Mouse (Mus musculus) thymus, postnatal 4 days (tissue): Measurements from ENCODE around the gene Evx1.
"Not testable (repeated sequence)": the region's sequence is repeated elsewhere in the genome, so short reads cannot be mapped to it uniquely, and the experiment has no call there.

ENCODE experiments used
- DNase-seq: peaks from one replicate; pipeline ENCODE4 v3.0.0; 2021

The Evx1 gene

DNA sequence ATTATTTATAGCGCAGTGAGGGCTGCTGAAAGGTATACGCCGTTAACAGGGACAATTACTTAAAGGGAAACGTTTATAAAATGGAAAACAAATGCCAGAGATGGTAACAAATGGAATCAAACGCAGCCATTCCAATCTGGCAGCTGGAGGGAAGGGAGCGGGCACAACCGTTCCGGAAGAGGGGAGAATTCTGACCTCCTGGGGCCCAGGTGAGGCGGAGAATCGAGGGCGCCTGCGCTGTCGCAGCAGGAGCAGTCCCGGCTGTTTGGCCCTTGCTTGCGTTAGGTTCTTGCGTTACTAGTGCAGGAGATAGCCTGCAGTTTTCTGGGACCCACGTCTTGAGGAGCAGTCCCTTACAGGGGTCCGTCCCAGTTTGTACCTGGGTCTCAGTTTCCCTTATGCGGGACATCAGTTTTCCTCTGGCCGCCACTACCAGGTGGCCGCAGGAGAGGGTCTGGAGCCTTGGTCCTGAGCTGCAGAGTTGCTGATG is 8.6 kb downstream of the Evx1 start:
- DNase-seq, result no peak

DNA sequence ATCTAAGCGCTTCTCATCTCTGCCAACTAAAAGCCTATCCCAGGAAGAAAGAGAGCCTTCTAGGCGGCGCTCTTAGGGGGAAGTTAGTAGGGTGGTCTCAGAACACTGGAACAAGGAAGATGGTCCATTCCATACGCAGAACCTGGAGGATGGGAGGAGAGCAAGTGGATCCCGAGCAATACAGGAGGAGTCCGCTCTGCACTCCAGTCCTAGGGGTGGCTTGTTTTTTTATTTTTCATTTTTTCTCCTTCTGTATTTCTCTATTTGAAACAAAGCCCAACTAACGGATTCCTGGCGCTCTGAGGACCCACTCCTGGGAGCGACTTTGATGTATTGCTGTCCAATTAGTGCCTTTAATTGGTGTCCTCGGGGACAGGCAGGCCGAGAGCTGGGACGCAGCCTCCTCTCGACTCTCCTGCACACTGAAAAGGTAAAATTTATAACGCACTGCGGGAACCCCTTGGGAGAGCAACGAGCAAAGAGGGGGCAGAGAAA is 9.5 kb downstream of the Evx1 start:
- no peak for DNase-seq

DNA sequence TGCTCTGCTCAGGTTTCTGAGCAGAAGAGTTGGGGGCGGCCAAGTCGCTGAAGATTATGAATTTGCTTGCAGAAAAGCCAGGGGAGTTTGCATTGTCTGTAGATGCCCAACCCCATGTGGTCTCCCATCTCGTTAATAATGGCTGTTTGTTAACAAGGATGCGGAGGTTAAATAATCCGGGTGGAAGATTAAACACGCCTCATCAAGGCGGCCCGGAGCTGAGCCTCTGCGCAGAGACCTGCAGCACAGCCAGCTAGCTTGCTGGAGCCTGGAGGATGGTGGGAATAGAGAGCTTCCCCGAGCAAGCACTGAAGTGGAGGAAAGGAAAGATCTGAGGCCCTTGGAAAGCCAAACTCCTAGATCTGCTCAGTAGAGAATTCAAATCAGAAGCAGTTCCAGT is 10.0 kb downstream of the Evx1 start:
- no peak for DNase-seq

DNA sequence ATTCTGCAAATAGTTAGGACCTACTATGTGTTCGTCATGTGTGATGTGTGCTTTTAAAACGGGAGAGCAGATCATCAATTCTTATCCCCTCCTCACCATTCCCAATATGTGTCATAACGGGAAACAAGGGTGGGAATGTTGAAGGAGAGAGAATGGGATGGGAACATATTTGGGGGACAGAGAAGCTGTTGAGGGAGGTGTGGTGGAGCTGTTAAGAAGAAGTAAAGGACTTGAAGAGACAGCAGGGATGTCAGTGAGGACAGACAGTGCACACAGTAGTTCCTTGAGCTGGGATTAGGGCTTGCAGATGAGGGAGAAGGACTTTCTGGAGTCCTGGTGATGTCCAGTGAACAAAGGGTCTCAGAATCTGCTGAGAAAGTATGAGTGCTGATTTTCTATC is 10.8 kb downstream of the Evx1 start:
- no peak for DNase-seq

DNA sequence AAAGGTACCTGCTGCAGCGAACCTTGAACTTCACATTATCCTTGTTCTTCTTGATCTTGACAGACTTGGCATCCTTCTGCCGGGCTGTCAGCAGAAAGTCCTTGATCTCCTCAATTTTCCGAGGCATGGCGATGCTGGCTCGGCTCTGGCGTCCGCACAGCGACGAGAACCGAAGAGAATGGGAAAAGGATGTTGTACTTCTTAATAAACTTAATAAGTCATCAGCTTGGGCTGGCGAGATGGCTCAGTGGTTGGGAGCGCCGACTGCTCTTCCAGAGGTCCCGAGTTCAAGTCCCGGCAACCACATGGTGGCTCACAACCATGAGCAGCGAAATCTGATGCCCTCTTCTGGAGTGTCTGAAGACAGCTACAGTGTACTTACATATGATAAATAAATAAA is 33.5 kb downstream of the Evx1 start:
- not testable (repeated sequence) for DNase-seq

DNA sequence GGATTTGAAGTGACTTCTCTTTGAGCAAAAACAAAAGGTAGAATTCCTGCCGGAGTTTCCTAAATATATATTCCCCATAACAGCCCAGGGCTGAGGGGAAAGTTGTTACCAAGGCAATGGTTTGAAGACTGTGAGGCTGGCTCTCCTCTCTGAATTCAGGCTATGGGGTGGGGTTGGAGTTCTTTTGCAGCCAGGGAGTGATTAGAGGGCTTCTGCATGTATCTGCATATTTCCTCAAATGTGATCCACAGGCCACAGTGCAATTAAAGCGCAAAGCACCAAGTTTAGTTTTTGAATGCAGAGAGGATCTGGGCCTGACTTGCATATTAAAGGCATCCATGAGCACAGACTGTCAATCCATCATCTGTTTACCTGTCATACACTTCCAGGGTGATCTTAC is 52.7 kb downstream of the Evx1 start:
- no peak for DNase-seq

DNA sequence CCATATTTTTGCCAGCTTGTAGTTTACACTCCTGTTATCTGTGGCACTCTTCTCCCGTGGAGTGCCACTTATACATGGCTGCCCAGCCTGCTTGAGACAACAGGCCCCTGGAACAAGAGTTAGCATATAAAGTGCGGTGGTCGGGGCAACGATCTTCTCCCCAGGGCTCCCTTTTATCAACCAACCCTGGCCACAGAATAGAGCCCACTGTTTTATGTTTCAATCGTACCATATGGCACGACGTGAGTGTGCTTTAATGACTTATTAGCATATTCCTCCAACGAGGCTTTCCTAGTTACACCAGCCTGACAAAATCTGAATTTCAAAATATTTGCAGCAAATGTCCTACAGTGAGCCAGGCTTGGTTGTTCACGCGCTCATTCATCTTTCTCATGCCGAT is 53.2 kb downstream of the Evx1 start:
- no peak for DNase-seq

DNA sequence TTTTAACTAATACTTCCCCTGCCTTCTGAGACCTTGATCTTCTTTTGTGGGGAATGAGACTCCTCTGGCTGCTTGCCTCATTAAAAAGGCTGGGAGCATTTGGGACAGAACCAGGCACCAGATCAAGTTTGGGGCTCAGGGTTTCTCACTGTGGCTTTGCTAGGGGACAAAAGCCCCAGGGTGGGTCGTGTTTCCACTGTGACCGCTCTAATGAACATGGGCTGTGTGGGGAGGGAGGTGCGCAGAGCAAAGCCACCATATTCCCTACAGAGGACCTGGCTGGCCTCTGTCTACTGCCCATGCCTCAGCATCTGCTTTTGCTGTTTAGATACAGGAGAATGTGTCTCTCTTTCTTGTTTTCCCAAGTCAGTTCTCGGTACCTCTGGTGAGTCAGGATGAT is 53.8 kb downstream of the Evx1 start:
- DNase-seq, result no peak
